Mouse (Mus musculus) cerebellum, postnatal 25 days (tissue): ENCODE results near the gene Kank1.
A peak's percentile ranks its signal among the peaks of the same experiment; 100 is the strongest.

ENCODE experiments used
- DNase-seq, 2 experiments: peaks; one replicate each; pipeline ENCODE4 v3.0.0; 2021; ENCODE audit warnings: mixed read lengths in 2 of 2

Kank1 gene

GRCm38 (mm10) chr19:25253198-25253597 lies 16.4 kb downstream of the Kank1 start:
- no peak for DNase-seq

GRCm38 (mm10) chr19:25253628-25254027 lies 16.9 kb downstream of the Kank1 start:
- no peak for DNase-seq

GRCm38 (mm10) chr19:25258321-25258720 lies 21.5 kb downstream of the Kank1 start:
- DNase-seq, result no peak

DNA sequence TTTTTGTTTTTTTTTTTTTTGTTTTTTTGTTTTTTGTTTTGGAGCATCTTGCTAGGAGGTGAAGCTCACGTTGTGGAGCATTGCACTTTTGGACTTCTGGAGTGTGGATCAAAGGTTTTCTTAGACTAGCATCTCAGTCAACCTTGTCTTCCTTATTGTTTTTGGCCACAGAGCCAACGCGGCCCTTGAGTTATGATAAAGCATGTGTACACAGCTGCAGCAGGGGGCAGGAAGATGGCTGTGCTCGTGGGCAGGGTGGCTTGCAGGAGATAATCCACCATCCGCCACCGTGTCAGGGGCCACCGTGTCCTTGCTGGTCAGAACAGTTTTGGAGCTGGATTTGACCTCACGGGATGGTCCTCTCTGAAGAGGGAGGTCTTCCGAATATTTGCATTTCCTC lies 29.4 kb downstream of the Kank1 start:
- DNase-seq, result no peak

DNA sequence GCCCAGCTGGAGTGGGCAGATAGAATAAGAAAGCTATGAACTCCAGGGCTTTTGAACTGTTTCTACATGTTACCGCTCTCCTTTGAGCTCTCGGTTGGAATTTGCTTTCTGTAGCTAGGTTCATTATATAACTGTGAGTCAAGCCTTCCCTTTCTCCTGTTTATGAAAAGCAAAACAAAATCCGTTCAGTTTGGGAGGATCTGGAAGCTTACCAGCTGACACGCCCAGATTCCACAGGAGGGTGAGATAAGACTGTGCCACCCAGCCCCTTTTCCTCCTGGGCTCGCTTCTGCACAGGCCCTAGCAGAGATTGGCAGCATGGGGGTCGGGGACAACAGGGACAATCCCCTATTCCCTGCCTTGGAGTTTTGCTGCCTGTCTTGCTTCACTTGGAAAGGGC lies 30.5 kb downstream of the Kank1 start:
- no peak for DNase-seq

- peak; percentile 38 to 62 for DNase-seq
Measured at GRCm38 (mm10) chr19:25268532-25268931, 31.8 kb downstream of the Kank1 start.

DNA sequence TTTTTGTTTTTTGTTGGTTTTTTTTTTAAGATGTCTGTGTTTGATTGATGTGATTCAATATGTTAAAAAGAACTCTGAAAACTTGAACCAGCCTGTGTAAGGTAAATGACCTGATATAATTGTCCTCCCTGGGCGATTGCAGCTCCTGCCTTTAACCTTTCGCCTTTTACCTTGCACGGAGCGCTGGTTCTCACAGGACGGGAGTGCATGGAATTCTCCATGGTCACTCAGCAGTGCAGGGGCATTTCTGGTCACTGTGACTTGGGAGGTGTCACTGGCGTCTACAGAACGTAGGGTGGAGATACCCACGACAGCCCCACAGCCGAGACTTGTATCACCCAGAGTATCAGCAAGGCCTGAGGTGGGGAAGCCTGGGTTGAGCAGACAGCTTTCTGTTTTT lies 34.8 kb downstream of the Kank1 start:
- DNase-seq, result no peak

GRCm38 (mm10) chr19:25273179-25273578 lies 36.4 kb downstream of the Kank1 start:
- no peak for DNase-seq

- DNase-seq, result no peak
Measured at GRCm38 (mm10) chr19:25276600-25277395, 40.0 kb downstream of the Kank1 start.

DNA sequence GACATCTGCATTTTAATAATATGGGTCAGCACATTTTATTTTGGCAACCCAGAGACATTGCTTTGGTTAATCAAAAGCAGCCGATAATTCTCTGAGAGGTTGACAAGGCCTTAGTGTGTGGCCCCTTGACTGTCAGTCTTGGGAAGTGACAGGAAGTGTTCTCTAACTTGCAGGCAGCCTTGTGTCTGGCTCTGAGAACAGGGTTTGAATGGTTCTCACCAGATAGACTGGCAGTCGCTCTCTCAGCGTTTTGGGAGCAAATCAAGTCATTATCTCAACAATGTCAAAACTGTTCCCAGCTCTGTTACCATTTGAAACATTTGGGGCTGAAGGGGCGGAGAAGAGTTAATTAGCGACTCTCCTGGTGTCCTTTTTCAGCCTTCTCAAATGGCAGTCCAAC lies 41.0 kb downstream of the Kank1 start:
- no peak for DNase-seq

DNA sequence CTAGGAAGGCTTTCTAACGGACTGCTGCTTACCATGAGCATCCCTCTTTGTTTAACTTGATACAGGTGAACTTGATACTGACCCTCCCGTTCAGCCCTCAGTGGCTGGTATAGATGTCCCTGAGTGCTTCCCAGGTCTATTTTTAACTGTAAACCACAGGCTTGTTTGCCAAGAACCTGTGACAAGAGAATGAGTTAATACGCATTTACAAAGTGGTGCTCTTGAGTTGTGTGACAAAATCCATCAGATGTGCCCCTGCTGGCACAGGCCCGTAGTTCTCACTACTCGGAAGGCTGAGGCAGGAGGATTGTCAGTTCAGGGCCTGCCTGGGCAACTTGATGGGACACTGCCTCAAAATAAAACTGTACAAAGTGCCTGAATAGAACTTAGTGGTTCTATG lies 42.8 kb downstream of the Kank1 start:
- DNase-seq, result no peak

- DNase-seq, result no peak
Measured at GRCm38 (mm10) chr19:25283665-25284064, 46.9 kb downstream of the Kank1 start.

DNA sequence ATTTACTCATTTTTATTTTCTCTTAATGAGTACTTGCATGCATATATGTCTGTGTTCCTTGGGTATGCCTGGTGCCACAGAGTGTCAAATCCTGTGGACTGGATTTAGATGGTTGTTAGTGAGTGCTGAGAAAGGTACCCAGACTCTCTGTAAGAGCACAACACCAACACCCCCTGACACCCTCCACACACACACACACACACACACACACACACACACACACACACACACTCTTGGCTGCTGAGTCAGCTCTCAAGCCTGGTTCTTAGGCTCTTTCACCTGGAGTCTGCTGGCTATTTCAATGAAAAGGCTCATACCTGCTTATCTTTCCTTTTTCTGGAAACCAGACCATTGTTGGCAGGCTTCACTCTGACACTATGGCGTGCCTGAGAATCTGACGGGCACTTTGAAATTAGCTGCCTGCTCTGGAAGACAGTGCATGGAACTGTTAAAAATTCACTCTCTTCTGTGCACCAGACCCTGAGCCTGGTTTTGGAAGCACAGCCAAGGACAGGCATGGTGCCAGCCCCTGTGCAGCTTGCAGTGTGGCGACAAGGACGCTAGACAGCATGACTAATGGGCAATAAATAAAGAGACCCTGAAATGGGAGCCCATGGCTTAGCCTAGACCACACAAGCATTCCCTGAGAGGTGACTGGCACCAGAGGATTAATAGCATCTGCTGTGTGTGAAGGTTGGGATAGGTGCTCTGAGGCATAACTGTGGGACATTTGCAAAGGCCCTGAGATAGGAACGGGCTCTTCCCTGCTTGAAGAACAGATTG lies 49.2 kb downstream of the Kank1 start:
- peak; percentile 58 to 76 for DNase-seq

GRCm38 (mm10) chr19:25290991-25291520 lies 54.3 kb downstream of the Kank1 start:
- DNase-seq, result no peak

DNA sequence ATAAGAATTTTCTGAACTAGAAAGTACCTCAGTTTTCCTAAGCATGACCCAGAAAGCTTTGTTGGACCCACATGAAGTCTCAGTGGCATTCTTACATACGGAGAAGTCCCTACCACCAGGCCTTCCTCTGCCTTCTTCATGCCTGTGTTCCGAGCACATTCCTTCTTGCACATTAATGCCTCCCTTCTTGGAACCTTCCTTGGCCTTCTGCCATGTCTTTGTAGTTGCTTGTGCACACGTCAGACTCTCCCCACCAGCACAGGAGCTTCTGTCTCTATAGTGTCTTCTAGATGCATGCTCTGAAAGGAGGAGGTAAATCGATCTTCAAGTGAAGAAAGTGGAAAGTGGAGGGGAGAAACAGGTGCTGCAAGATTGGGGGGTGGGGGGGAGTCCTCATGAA lies 58.4 kb downstream of the Kank1 start:
- DNase-seq, result no peak

DNA sequence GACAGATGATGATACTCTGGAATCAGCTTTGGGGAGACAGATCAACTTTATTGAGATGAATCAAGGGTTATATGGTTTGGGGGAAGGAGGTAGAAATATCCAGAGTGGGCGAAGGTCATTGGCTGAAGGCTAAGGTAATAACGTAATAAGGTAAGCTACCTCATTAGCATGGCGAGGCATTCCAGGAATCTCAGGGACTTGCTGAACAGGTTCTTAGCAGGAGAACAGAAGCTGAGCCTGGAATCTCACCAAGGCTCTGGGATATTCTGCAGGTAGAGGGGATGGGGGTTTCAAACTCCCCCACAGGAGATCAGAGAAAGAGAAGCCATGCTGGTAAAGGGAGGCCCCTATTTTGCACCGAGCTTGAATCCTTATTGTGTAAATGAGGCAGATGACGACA lies 60.5 kb downstream of the Kank1 start:
- DNase-seq, result no peak

- no peak for DNase-seq
Measured at GRCm38 (mm10) chr19:25299852-25300670, 63.3 kb downstream of the Kank1 start.

DNA sequence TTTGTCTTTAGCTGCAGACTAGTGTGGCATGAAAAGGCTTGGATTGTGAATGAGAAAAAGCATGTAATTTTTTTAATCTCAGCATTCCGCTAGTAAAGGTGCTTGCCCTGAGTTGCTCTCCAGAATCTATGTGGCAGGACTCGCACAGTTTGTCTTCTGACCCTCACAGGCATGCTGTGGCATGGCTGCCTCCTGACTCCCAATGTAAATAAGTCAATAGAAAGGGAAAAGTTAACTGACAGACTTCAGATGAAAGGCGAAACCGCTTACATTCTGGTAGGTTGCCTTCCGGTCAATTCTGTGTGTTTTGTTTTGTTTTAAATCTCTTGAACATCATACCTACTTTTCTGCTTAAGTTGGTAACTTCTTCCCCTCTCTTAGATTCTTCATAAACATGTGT lies 64.4 kb downstream of the Kank1 start:
- no peak for DNase-seq

- no peak for DNase-seq
Measured at GRCm38 (mm10) chr19:25306277-25306676, 69.5 kb downstream of the Kank1 start.

- no peak for DNase-seq
Measured at GRCm38 (mm10) chr19:25308156-25308555, 71.4 kb downstream of the Kank1 start.

DNA sequence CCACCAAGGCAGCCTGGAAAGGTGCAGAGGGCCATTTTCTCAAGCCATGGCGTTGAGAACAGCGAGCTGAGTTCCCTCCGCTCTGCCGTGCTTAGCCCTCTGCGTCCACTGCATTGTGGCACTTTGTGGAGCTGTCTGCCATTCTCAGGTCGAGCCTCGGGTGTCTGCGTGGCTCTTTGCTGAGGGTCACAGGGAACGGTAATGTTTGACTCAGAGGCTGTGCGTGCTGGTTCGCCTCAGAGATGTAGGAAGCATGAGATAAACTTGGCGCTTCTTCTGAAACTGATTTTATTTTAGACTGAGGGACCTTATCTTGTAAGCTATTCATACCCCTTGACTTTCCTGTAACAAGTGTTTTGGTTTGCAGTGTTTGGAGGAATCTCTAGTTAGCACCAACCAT lies 72.0 kb downstream of the Kank1 start:
- DNase-seq, result no peak

DNA sequence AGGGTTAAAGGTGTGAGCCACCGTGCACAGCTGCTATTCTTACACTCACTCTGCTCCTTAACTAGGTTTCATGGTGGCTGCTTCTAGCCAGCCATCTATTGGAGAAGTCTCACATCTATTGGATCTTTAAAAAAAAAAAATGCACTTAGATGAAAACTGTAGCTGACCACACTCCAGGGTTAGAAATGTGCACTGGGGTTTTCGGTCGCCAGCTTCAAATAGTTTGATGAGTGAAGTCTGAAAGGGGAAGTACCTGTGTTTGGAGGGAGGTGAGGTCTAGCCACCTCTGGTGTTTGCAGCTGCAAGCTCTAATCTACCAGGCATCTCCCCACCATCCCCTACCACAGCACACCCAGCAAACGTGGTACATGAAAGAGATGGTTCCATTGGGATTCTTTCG lies 74.2 kb downstream of the Kank1 start:
- no peak for DNase-seq

GRCm38 (mm10) chr19:25311626-25312025 lies 74.9 kb downstream of the Kank1 start:
- no peak for DNase-seq
